Mouse (Mus musculus): ENCODE measurements around the gene Pak4. TPM values are rescaled to one million over a fixed set of nuclear protein-coding genes. Genes with fewer than 3 reads are reported as not detected.
A peak's percentile ranks its signal among the peaks of the same experiment; 100 is the strongest.
"Not testable (repeated sequence)": the region's sequence is repeated elsewhere in the genome, so short reads cannot be mapped to it uniquely, and the experiment has no call there.

Pak4 gene
- total RNA-seq, 2 experiments from 2014 or later = 11.9 to 12.4 TPM

DNA sequence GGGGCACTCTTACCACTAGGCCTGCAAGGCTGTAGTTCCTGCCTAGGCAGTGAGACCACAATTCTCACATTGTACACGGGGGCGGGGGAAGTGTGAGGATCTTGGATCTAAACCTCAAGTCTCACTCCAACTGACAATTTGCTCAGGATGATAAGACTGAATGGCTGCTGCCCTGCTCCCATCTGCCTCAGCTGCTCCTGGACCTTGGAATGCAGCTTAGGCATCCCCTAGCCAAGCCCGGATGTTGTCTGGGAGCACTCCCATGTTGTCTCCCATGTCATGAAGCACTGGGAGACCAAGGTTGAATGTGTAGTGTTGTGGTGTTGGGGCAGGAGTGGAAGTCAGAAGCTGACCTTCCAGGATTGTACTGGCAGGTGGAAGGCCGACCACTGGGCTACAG, 30.4 kb downstream of the Pak4 start:
- no peak for DNase-seq (ENCODE audit: low spot score in 2 of 2)

DNA sequence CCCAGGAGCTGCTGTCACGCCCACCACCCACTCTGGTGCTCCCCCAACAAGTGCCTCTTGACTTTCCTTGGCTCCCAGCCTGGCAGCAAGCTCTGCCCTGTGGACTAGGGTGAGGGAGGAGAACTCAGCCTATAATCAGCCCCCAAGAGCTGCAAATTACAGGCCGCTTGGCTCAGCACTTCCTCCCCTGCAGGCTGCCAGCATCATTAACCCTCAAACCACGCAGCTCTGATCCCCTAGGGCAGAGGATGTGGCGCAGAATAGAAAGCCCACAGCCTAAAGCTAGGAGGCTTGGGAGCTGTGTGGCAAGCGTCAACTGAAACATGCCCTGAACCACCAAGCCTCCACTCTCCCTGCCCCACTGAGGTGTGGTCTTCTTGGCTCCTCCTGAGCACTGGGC, 32.6 kb downstream of the Pak4 start:
- DNase-seq (ENCODE audit: low spot score in 2 of 2) = no peak

DNA sequence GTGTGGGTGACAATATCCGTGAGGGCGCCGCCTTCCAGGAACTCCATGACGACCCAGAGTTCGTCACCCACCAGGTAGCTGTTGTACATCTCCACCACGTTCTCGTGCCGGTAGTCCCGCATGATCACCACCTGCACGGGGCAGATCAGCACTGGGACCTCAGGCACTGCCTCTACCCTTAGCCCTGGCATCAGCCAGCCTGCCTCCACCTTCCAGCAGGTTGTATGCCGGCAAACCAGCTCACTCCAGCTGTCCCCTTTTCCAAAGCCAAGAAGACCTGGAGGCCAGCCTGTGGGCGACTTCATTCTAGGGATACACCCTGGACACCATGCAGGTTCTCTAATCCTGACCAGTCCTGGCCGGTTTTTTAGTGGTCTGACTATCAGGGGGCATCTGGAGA, 35.0 kb downstream of the Pak4 start:
- DNase-seq (ENCODE audit: low spot score in 2 of 2) = no peak

DNA sequence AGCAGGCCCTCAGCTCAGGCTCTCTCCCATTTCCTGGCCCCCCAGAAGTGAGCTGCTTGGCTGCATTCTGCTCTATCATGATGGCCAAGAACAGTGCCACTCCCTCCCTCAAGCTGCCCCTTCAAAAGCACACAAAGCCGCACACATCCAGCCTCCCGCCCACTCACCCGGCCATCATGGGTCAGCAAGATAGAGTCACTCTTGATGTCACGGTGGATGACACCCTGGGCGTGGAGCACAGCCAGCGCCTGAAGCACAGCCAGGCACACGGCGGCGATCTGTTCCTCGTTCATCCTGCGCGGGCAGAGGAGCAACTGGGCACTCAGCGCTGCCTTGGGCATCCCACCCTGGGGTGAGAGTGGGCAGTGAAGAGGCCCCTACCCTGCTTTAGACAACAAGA, 35.6 kb downstream of the Pak4 start:
- no peak for DNase-seq (ENCODE audit: low spot score in 2 of 2)

DNA sequence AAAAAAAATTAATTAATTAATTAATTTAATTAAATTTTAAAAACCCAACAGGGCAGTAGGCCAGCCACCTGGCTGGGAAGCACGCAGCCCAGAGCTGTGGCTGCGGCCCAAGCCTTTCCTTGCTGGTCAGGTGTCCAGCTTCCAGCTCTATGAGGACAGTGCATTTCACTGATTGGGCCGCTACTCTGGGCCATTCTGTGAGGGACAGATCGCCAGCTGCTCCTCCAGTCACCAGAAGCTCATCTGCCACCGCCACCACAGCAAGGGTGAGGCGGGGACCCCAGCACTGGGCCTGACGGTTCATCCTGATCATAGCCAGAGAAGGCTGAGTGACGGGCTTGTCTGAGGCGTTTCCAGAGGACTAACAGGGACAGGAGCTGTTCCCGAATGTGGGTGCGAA, 36.0 kb downstream of the Pak4 start:
- no peak for DNase-seq (ENCODE audit: low spot score in 2 of 2)

DNA sequence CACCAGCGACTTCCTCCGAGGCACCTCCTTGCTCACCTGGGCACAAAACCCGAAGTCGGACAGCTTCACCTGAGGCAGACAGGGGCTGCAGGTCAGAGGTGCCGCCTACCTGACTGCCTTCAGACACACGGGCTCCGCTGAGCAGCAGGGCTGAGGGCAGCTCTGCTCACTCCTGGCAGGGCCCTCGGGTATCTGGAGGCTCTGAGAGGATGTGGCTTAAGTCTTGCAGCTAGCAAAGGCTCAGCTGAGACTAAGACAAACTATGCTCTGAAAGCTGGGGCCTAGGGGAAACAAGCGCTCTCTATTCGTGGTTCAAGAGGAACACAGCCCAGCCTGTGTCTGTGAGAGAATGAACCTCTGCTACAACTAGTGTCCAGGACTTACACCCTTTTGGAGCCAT, 37.1 kb downstream of the Pak4 start:
- no peak for DNase-seq (ENCODE audit: low spot score in 2 of 2)

DNA sequence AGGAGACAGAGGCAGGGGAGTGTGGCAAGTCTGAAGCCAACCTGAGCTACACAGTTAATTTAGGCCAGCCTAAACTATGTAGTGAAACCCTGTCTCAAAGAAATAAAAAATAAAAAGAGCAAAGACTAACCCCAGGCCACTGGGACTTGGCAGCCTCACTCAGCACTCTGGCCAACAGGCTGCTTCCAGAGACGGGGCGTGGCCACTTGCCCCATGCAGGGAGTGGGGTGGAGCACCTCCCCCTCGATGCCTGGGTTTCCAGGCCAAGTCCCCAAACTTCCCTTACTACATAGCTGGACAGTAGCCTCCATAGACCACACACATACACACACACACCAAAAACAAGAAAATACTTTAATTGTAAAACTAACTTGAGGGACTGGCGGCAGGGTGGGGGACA, 39.5 kb downstream of the Pak4 start:
- DNase-seq (ENCODE audit: low spot score in 2 of 2) = peak; percentile 55 to 75

DNA sequence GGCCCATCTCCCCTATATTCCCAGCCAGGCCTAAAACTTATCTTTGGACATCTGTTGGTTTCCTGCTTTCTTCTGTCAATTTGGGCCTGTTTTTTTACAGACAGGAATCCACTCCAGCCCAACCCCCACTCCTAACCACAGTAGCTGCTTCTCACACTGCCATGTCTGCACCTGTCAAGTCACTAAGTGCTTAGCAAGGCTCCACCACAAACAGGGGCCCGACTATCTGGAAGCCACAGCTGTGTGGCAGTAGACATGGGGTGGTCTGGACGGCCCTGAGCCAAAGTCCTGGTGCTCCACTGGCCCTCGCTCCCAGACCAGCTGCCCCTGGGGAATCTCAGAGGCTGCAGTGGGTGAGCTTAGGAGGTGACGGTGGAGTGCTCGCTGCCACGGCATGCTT, 40.3 kb downstream of the Pak4 start:
- DNase-seq (ENCODE audit: low spot score in 2 of 2) = no peak

DNA sequence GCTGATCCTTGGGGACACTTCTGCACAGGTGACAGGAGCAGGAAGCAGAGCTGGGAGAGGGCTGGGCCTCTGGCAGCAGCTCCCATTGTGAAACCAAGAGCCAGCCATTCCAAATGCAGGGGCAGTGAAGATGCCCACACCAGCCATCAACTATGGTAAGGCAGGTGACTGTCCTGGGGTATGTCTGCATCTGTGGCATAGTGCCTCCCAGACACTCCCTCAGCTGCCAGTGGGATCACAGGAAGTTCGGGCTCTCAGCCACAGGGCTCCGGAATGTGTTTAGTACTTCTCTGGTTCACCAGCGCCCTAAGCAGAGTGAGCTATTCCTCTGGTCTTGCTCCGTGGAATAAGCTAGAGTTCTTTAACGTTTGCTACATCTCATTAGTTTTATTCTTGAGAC, 40.9 kb downstream of the Pak4 start:
- no peak for DNase-seq (ENCODE audit: low spot score in 2 of 2)

DNA sequence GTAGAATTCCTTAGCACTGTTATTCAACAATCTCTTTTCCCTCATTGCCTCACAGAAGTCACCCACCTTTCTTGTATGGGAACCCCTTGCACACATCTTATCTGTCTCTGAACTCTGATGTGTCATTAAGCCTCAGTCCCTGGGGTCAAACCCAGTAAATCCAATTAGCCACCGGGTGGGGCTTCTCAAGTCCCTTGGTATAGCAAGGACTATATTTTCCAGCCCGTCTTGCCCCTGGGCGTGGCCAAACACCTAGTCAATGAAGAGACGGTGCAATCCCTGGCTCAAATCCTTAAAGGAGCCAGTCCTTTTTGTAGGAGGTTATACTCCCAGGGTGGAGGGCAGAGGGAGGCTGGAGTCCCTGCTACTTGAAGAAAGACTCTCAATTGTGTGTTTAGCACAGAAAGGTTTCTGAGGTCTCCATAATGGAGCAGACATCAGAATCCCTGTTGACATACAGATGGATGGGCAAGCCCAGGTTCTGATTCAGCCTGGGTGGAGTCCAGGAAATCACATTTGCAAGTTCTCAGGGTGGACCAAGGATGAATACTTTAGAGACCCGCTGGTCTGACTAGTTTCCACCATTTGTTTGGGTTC, 41.9 kb downstream of the Pak4 start:
- DNase-seq (ENCODE audit: low spot score in 2 of 2) = no peak

DNA sequence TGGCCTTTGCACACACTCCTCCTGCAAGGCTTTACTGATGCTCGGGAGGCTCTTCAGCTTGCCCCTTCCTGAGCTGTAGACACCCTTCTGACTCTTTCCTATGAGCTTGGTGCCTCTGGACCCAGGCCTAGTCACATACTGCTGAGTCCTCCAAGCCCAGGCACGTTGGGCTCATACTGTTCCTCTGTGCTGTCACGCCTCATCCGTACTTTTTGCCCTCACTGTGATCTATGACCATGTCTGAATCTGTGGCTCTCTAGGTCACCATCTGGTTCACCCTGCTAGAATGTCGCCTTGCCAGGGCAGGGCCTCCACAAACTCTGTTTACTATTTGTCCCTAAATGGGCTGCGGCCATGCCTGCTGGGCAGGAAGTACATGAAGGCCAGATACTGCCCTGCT, 44.9 kb downstream of the Pak4 start:
- DNase-seq (ENCODE audit: low spot score in 2 of 2) = no peak

DNA sequence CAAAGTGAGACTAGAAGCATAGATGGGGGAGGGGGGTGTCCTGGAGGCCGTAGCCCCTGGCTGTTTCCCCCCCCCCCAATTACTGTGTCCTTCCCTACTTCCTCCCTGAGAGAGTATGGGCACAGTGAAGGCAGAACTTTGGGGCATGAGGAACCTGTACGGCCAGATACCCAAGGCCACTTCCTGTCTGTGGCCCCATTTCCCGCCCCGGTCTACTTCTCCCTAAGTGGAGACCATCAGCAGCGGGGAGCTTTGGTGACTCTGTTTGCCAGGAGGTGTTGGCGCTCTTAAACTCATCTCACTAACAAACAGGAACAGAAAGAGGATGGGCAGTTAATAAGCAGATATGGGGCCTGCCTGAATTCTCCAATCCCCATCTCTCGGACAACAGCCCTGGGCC, 50.4 kb downstream of the Pak4 start:
- DNase-seq (ENCODE audit: low spot score in 2 of 2) = no peak

DNA sequence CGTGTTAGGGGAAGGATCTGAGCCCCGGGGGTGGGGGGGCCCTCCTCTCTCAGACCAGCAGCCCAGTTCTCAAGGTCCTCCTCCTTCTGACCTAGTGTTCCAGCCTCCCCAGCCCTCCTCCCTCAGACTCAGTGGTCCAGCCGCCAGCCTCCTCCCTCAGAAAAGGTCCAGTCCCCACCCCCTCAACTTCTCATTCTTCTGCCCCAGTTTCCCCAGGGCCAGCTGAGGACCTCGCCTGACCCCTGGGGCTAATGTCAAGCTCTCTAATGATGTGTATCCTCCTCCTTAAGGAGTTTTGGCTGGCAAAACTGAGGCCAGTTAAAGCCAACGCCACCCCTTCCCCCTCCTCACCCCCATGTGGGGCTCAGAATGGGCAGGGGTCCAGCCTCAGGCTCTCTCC, 50.8 kb downstream of the Pak4 start, which contains the start of gene Nccrp1:
TSS of gene Nccrp1 (minus strand) at position 101 of the 400 bp plus-strand sequence.
- DNase-seq (ENCODE audit: low spot score in 2 of 2) = no peak

DNA sequence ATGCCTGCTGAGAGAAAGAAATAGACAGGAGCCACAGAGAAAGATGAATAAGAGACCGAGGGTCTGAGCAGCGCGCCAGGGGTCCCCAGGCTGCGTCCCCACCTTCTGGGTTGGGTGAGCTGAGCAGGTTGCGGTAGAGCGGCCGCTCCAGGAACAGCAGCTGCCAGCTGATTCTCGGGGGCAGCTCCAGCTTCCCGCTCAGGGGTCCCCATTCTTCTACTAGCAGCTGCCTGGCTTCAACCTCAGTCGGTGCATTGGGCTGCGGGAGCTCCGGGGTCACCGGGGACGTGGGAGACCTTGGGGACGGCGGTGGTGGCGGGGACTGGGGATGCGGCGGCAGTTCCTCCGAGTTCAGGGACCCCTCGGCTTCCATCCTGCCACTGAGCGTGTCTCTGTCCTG, 51.3 kb downstream of the Pak4 start:
- no peak for DNase-seq (ENCODE audit: low spot score in 2 of 2)

DNA sequence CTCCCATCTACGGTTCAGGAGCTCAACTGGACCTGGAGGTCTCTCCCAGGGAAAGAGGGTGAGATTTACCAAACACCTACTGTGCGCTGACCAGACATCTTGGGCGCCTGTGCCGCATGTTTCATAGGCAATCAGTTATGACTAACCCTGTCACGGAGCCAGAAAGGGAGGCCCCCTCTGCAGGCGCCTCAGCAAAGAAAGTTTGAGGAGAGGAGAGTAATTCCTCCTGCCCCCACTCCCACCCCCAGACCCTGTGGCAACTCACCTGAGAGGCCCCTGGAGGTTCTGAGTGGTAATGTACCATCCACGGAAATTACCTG, 52.1 kb downstream of the Pak4 start:
- no peak for DNase-seq (ENCODE audit: low spot score in 2 of 2)

DNA sequence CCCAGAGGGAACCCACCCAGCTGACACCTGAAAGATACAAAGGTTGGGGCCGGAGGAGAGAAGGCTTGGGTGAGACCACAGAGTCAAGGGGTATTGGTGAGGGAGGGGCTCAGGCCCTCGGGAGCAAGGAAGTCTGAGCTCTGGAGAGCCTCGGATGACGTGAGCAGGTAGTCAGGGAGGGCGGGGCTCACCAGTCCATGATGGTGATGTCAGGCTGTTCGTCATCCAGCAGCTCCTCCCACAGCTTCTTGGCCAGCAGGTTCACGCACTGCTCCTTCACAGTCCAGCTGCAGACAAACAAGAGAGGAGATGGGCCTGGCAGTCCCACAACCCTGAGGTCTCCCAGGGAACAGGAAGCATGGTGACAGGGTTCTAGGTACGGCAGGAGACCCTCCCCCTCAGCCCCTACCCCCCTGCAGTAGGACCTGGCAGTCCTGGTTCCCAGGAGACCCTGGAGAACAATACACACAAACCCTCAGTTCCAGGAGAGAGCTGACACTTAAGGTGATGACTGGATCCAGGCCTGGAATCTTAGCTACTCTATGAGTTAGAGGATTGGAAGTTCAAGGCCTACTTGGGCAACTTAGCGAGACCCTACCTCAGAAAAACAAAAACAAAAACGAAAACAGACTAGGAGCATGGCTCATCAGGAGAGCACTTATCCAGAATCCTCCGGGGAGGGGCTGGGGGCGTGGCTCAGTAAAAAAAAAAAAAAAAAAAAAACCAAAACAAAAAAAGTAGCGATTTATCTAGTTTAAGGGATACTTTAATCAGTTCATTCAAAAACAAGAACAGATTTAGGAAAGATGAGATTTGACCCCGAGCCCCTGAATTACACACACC, 52.7 kb downstream of the Pak4 start:
- no peak for DNase-seq (ENCODE audit: low spot score in 2 of 2)

DNA sequence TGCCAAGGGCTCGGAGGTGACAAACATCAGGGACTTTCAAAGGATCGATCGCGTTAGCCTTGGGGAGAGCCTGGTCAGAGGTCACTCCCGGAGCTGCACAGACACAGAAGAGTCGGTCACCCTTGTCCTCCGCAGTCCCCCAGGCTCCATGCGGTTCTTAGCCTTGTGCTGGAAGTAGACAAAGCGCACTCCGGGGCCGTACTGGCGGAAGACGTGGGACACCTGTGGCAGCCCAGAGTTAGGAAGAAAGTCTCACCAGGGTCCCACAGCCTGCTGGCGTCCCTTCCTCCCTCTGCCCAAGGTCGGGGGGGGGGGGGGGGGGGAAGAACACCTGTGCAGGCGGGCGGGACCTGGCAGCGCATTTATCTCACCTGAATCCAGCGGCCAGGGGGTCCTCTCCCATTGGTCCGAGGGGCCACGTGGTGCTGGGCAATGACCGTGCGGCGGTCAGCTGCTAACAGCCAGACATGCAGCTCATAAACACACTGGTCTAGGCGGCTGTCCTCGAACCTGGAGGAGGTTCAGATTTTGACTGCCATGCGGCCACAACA, 53.9 kb downstream of the Pak4 start:
- no peak for DNase-seq (ENCODE audit: low spot score in 2 of 2)

DNA sequence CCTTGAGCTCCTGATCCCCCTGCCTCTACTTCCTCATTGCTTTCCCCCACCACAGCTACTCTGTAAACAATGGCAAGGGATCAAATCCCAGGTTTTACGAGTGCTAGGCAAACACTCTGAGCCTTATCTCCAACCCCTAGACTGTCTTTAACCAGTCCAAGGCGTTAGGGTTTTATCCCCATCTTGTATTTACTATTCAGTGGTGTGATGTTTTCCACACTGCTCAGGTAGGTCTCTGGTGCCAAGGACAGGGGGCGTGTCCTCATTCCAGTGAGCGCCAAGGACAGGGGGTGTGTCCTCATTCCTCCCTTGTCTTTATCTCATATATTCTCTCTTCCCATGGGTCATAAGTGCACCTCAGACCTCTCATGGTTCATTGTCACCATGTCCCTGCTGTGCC, 57.5 kb downstream of the Pak4 start, which contains the start of gene Sycn:
TSS of gene Sycn (plus strand) at position 360 of the 400 bp plus-strand sequence.
- no peak for DNase-seq (ENCODE audit: low spot score in 2 of 2)

DNA sequence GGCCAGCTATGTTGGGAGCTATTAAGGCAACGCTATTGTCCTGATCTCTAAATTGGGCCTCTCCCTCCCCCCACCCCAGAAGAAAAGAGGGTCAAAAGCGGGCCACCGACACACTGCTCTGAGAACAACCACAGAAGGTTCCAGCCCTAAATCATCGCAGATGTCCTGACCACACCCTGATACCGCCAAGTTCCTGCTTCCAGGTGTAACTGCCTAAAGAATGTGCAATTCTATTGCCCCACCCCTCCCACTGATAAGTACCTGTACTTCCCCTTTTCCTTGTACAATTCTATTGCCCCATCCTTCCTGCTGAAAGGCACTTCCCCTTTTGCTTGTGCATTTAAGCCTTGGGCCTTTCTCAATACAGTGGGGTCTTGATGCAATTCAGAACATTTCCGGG, 59.1 kb downstream of the Pak4 start:
- not testable (repeated sequence) for DNase-seq (ENCODE audit: low spot score in 2 of 2)

DNA sequence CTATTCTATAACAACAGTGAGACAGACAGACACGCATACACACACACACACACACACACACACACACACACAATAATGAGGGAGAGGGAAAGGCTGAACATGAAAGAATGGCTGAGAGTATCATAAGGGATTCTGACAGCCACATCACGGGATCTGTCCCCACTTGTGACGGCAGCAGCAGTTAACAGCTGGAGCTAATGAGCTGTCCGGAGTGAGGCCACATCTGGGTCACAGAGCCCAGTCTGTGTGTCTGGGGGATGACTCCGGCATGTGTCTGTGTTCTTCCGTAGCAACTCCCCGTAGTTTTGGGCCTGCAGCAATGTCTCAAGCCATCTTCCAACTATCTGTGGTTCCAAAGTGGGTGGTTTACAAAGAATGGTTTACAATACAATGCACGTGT, 66.0 kb downstream of the Pak4 start:
- DNase-seq (ENCODE audit: low spot score in 2 of 2) = no peak

DNA sequence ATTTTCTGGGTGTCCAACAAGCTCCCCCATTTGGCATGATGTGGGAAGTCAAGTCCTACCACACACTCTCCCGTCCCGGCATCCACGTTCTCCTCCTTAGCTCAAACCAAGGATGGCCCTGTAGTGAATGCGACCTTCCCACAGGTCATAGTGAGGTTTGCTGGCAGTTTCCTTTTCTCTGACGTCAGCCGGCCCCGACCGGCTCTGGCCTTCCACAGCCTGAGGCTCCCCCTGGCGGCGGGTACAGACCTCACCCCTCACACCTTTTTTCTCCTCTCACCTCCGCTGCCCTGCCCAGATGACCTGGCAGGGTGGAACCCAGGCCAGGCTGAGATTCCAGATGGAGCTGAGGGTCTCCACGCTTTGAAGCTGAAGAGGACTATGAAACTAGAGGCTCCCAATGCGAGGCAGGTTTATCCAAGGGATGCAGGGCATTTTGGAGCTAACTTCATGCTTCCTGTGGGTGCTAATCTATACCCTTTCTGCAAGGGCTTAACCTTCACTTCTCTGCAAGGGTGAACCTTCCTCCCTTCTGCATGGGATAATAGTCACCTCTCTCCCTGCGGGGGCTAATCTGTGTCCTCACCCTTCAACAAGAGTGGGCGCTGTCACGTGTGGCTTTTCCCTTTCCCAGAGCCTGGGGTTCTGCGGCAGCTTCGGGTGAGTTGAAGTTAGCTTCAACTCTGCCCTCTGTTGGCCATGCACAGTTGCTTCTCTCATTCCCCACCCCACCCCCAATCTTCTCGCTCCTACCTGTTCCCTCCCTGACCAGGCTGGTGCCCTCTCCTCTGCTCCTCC, 69.9 kb downstream of the Pak4 start:
- peak; percentile 72 to 76 for DNase-seq (ENCODE audit: low spot score in 2 of 2)

DNA sequence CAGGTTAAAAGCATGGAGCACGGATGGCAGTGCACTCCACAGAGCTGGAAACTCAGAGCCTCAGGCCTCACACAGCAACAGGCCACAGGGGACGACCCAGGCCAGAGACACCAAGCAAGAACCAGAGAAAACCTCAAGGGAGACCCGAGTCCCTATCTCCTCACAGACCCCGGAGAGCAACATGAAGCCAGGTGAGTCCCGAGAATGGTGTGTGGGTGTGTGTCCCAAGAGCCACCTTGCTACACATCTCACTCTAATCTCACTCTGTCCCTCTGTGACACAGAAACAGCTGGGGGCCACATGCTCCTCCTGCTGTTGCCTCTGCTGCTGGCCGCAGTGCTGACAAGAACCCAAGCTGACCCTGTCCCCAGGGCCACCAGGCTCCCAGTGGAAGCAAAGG, 75.4 kb downstream of the Pak4 start, which contains the start of gene Ifnl3:
TSS of gene Ifnl3 (plus strand) at position 301 of the 400 bp plus-strand sequence.
- not testable (repeated sequence) for DNase-seq (ENCODE audit: low spot score in 2 of 2)

Data from gastrocnemius, postnatal 4 days (tissue).